In genomic region chr14:47104246-47105173, GRCm38 (mm10) we compare ENCODE assay signal across 8 mouse cellular contexts.
DNase-seq lines count a peak whose midpoint lies in the region; ATAC-seq and TF ChIP-seq lines count a peak whose summit lies in the region.

No protein-coding gene starts in this region.

- no peak overlapping the region; the same call in 1 of the 2 replicates for H3K9ac ChIP-seq in heart, embryonic 16.5 days (ENCODE audit: low read length)

- no peak for TF ChIP-seq CTCF in left cerebral cortex, adult 2 months (IDR thresholded peaks at IDR 0.05)

- no peak for DNase-seq in heart, postnatal 25 days (ENCODE audit: low spot score)
- DNase-seq in CD8-positive naive resting alpha-beta T cell, adult 2 months (ENCODE audit: low read depth in 2 of 2, low spot score in 2 of 2) = peak; percentile 9 to 28
- peak; percentile 83 for DNase-seq in induced T-regulatory cell, adult 2 months (ENCODE audit: low read depth)
- no peak for DNase-seq in left cerebral cortex, adult 9 months (ENCODE audit: low spot score in 2 of 2)
- no peak for DNase-seq in left cerebral cortex, adult 2 months (ENCODE audit: extremely low spot score in 1 of 2, low spot score in 2 of 2)
- no peak for DNase-seq in urinary bladder, postnatal 4 days (ENCODE audit: low spot score in 2 of 2)

- ATAC-seq in heart, embryonic 16.5 days (replicated peaks; ENCODE audit: extremely low read depth, insufficient read depth, low FRiP score) = no peak
- 0 out of 2 replicates have a peak, but pooled peaks have one; percentile 31 for ATAC-seq in megakaryocyte-erythroid progenitor cell, adult 5-6 weeks (replicated peaks; ENCODE audit: low FRiP score, low TSS enrichment, poor library complexity, severe bottlenecking)

- intact Hi-C loops in heart, postnatal 25 days (cut with DNase I) = loop anchor here (5.0 kb wide), 1 partner anchor 153 kb away; no protein-coding TSS in a partner anchor
- intact Hi-C loops in left cerebral cortex, adult 2 months (cut with DNase I) = no loop called here

- H3K9me3 ChIP-seq in heart, embryonic 16.5 days (replicated peaks; ENCODE audit: control insufficient read depth, low read length) = no peaks in the 10 kb centered on the region

- H3K4me3 ChIP-seq in heart, embryonic 16.5 days (ENCODE audit: low read length) = peak overlapping the region; percentile 19; the same call in 1 of the 2 replicates
- H3K4me3 ChIP-seq in left cerebral cortex, adult 2 months = no peak overlapping the region

- H3K27me3 ChIP-seq in heart, embryonic 16.5 days (ENCODE audit: control insufficient read depth, insufficient read depth, low read length) = no peaks in the 10 kb centered on the region

- H3K27ac ChIP-seq in heart, embryonic 16.5 days (ENCODE audit: low read length) = 0 out of 2 replicates have a peak overlapping the region, but pooled peaks have one; percentile 18
- no peak overlapping the region for H3K27ac ChIP-seq in left cerebral cortex, adult 2 months

- 50% methylated on average over 19 of the region's 19 CpGs for WGBS in heart, embryonic 16.5 days

- H3K4me1 ChIP-seq in heart, embryonic 16.5 days (ENCODE audit: control insufficient read depth, insufficient read depth, low read length) = peaks cover 2% of the 10 kb centered on the region; the same call in 1 of the 2 replicates

- peak overlapping the region; percentile 24; the same call in 1 of the 2 replicates for H3K4me2 ChIP-seq in heart, embryonic 16.5 days (ENCODE audit: low read depth, low read length)

- H3K36me3 ChIP-seq in heart, embryonic 16.5 days (ENCODE audit: control insufficient read depth, insufficient read depth) = peaks cover 22% of the 10 kb centered on the region

Comparison
In these comparisons a context has a peak if more than half of its experiments do, and no peak if none do; other contexts are left out.
1. DNase-seq: peak in CD8-positive naive resting alpha-beta T cell, adult 2 months (2 of 2) and induced T-regulatory cell, adult 2 months (single experiment); none in heart, postnatal 25 days (single experiment), left cerebral cortex, adult 9 months (0 of 2), left cerebral cortex, adult 2 months (0 of 2) and urinary bladder, postnatal 4 days (0 of 2).